Mouse (Mus musculus) adrenal gland, adult 8-10 months (tissue): ENCODE measurements around the gene Ifna15. TPM values are rescaled to one million over a fixed set of nuclear protein-coding genes. Genes with fewer than 3 reads are reported as not detected.
"Not testable (repeated sequence)": the region's sequence is repeated elsewhere in the genome, so short reads cannot be mapped to it uniquely, and the experiment has no call there.

Source experiments
- DNase-seq: peaks from one replicate; pipeline ENCODE4 v3.0.0; 2022
- total RNA-seq, 4 experiments: library from RNA; stranded (reverse); gene quantifications; 2 replicates each; pipeline ENCODE4 v1.2.4; 2022

The Ifna15 gene
- total RNA-seq = not detected

DNA sequence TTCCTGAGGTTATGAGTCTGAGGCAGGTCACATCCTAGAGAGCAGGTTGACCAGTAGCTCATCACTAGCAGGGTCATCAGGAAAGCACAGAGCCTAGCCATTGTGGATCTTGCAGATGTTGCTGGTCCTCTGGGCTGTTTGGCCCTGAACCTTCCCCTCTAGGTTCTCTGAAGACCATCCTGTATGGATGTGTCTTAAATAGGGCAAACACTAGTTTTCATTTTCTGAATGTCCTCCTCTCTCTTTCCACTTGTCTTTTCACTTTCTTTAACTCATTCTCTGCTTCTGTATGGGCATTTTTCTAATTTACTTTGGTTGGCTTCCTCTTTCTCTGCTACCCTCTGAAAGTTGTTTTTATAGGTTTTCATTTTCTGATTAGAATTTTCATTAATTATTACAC is at the start of gene Ifna15:
Ifna15 (minus strand) TSS at position 101 of the 400 bp plus-strand sequence.
- DNase-seq = not testable (repeated sequence)

DNA sequence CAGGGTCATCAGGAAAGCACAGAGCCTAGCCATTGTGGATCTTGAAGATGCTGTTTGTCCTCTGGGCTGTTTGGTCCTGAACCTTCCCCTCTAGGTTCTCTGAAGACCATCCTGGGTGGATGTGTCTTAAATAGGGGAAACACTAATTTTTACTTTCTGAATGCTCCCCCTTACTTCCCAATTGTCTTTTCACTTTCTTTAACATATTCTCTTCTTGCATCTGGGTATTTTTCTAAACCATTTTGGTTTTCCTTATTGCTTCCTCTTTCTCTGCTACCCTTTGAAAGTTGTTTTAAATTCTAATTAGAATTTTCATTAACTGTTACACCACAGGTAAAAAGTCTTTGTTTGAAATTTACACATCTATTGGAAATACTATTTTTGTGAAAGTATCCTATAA is 45.2 kb upstream of the Ifna15 start, which contains the start of gene Ifna12:
Ifna12 (minus strand) TSS at position 101 of the 400 bp plus-strand sequence.
- no peak for DNase-seq

- DNase-seq = no peak
Observed at GRCm38 (mm10) chr4:88592285-88592684, 34.2 kb upstream of the Ifna15 start, which contains the start of gene Ifna9. Gene Ifna9, minus strand, starts transcription at chr4:88592385.

GRCm38 (mm10) chr4:88571698-88572097 is 13.7 kb upstream of the Ifna15 start, which contains the start of gene Ifna14:
Gene Ifna14, minus strand, starts transcription at chr4:88571798.
- DNase-seq = no peak

DNA sequence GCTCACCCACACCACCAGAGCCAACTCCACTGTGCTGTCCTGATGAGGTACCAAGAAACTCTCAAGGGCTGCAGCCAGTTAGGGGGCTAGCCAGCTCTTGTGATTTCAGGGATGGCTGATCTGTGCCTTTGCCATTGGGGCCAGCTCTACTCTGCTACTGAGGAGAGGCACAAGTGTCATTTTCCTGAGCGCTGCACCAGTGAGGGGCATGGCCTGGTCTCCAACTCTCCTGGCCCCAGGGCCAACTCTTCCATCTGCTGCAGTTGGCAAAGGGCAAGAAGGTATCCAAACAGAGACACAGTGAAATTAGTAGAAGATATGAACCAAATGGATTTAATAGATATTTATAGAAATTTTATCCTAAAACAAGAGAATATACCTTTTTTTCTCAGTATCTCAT is 3.7 kb upstream of the Ifna15 start:
- DNase-seq = no peak

DNA sequence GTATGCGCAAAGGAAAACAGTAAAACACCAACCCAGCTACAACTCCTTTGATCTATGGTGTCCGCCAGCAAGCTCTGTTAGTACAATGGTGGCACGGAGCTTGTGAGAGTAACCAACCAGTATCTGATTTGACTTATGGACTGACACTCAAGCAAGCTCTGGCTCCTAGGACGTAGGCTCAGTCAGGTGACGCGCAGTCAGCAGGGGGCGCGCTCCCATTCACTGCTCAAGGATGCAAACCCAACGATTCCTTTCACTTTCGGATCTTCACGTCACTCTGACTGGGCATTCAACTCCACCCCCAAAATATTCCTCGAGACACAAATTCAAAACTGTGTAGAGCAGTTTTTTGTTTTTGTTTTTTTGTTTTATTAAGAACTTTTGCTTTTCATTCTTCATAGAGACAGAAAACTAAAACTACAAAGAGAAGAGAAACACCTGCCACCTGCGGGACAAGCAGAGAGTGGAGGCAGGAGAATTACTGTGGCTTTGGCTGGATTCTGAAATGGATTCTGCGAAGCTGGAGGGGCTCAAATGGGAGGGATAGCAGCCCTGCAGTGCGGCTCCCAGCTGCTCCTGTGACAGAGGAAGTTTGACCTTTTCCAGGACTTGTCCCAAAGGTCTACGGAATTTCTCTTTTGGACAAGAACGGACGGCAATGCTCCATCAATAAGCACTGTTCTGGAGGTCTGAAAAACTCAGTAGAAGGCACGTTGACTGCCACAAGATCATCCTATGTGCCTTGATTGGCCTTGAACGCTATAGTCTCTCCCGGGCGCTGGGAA is 7.7 kb downstream of the Ifna15 start:
- peak; percentile 70 for DNase-seq

DNA sequence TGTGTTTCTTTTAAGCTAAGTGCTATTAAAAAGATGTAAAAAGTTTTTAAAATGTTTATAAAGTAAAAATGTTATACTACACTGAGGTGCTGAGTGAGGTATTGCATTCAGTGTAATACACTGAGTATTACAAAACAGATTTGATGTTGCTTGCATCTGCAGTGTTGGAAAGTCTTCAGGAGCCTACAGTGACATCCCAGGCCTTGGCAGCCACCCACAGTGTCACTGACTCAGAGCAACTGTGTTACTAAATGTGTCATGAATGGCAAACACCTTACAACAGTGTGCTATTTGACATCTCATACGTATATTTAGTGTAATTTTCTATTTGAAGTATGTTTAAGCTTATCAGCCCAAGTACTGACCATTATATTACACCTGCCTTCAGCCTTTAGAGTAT is 10.1 kb downstream of the Ifna15 start:
- DNase-seq = no peak

GRCm38 (mm10) chr4:88543649-88544234 is 14.3 kb downstream of the Ifna15 start:
- DNase-seq = no peak

GRCm38 (mm10) chr4:88537328-88537727 is 20.7 kb downstream of the Ifna15 start:
- DNase-seq = no peak

DNA sequence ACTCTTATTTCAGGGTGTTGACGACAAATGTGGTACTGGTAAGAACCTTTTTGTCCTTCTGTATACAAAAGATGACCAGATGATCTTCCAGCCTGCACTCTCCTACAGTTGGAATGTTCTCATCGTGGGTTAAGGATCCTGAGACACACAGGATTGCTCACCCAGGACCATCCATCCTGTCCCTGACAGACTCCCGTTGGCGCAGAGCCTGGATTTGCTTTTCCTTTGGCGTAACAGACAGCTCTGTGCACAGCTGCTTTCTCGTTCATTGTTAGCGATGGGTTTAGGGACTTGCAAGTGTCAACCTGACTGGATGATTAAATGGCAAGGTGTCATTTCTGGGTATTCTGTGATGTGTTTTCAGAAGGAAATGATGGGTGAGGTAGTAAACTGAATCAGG is 21.4 kb downstream of the Ifna15 start:
- peak; percentile 50 for DNase-seq

GRCm38 (mm10) chr4:88535742-88536141 is 22.3 kb downstream of the Ifna15 start:
- DNase-seq = no peak

DNA sequence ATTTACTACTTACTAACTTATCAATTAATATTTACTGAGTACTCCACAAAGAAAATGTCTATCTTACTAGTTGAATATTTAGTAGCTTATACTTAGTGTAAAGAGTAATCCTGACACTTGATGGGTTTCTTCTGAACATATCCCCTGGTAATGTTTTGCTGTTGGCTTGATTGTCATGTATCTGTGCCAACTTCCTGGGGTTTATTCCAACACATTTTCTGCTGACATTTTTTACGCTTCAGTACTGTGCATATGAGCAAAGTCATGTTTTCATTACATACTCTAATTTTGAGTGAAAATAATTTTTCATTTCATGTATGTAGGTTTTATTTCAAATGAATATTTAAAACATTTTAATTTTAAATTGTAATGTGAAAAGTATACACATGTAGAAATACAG is 23.1 kb downstream of the Ifna15 start:
- no peak for DNase-seq

- DNase-seq = no peak
Observed at GRCm38 (mm10) chr4:88533499-88533898, 24.5 kb downstream of the Ifna15 start.

GRCm38 (mm10) chr4:88530892-88531291 is 27.2 kb downstream of the Ifna15 start:
- no peak for DNase-seq

DNA sequence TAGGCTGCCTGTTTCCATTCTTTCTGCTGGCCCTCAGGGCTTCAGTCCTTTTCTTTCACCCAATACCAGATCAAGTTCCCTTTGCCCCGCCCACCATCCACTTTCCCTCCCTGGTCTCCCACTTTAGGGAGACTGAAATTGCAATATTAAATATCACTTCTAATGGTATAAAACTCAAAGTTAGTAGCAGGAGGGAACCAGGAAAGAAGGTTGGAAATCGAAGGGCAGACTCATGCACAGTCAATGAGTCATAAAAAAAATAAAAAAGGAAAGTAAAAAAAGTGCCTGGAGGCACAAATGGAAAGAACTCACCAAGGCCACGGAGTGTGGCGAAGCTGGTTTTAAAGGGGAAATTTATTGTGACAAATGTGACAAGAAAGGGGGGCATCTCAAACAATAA is 27.8 kb downstream of the Ifna15 start:
- DNase-seq = no peak

DNA sequence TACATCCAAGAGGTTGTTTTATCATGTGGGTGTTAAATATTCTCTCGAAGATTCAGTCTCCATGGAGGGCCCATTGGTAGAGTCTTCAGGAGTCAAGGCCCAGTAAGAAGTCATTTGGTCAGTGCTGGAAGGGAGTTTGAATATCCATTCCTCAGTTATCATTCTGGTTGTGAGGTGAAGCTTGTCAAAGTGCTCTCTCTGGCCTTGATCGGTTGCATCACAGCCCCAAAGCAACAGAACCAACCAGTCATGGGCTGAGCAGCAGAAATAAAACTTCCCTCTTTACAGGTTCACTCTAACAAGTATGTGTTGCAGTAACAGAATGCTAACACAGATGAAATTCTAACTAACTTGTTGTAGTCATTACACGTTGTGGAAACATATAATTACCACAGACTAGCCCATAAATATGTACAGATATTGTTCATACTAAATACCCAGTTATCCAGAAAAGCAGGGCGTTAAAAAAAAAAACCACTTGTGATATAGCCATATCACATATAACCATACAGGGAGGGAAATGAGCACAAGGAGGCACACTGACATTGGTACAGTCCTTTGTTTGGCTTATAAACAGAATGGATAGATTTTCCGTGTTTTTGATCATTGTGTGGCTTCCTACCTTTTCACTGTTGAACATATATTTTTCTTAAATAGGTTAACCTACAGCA is 31.5 kb downstream of the Ifna15 start:
- DNase-seq = no peak

GRCm38 (mm10) chr4:88525393-88525792 is 32.7 kb downstream of the Ifna15 start:
- DNase-seq = no peak

DNA sequence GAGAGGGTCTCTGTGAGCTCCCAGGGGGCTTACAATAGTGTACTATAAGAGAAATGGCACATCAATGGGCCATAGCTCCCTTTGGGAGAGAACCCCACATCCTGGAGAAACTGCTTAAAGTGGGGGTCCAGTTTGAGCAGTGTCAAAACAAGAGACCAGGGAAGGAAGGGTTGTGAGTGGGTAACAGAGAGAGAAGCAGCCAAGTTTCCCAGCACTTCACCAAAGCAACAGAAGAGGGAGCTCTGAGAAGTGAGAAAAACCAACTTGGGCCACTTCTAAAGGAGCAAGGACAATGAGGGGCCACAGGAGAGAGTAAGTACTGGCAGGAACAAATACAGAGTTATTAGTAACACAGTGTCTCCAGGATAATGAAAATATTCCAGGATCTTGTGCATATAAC is 34.8 kb downstream of the Ifna15 start:
- no peak for DNase-seq

DNA sequence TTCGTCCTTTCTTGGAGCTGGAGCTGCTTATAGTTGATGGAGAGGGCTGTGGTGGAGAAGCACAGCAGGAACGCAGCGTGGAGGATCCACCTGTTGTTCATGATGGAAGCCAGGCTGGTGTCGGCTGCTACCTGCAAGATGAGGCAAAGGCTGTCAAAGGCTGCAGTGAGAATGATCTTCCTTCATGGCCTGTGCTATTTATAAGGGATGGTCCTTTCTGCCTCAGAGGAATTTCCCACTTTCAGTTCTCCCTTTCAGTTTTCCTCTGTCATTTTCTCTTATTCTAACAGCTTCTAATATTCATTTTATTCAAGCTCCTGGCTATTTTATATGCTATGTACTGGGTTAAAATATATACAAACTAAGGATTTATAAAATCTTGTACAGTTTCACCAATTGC is 35.4 kb downstream of the Ifna15 start, which contains the start of gene Ifnb1:
Ifnb1 (minus strand) TSS at position 101 of the 400 bp plus-strand sequence.
- DNase-seq = no peak

GRCm38 (mm10) chr4:88517957-88518356 is 40.1 kb downstream of the Ifna15 start:
- DNase-seq = no peak

- peak; percentile 59 for DNase-seq
Observed at GRCm38 (mm10) chr4:88515711-88516211, 42.3 kb downstream of the Ifna15 start.

DNA sequence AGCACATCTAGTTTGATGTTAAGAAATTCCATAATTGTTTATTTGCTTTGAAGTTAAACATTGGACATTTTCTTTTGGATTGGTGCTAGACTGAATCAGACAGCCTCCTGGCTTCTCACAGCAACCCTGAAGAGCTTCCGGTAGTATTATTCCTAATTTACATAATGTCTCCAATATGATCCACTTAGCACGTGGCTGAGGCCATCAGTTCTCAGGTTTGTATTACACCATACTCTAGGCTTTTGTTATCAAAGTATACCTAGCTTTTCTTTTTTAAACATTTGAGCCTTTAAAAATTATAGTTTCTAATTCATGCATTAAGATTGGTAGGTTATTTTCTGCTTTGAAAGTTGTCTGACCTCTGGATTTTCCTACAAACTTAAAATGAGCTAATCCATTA is 42.8 kb downstream of the Ifna15 start:
- no peak for DNase-seq

DNA sequence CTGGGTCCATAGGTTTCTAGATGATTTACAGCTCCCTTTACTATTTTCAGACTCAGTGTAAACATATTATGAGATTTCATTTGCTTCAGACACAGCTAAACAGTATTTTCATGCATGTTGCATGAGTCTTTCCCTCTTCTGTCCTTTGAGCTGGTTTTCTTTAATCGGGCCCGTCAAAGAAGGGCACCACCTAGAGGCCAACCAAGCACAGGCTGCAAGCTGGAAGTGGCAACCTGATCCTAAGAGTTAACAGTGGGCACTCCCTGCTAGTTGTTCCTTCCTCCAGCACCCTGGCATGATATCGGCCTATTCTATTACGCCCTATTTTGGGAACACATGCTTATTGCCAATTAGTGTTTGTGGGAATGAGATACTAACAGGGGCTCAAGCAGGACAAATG is 43.6 kb downstream of the Ifna15 start:
- DNase-seq = peak; percentile 24
